Mouse (Mus musculus) spleen, adult 2 months (tissue): ENCODE measurements around the gene 1700025F22Rik. TPM values are rescaled to one million over a fixed set of nuclear protein-coding genes. Genes with fewer than 3 reads are reported as not detected.
"Not testable (repeated sequence)": the region's sequence is repeated elsewhere in the genome, so short reads cannot be mapped to it uniquely, and the experiment has no call there.

ENCODE experiments used
- DNase-seq, 2 experiments: peaks; one replicate each; pipeline versions ENCODE4 v3.0.0 to v3.0.0-alpha.2; 2012 to 2021; ENCODE audit warnings: low spot score in 2 of 2, low read depth in 1 of 2
- H3K27ac ChIP-seq: fragments of 200-500 bp; 2 replicates; pipeline ENCODE4 v1.5.1; 2012; ENCODE audit warnings: low read length, inconsistent platforms; ENCODE audit not compliant: insufficient read depth
- H3K27me3 ChIP-seq: fragments of 200-500 bp; 2 replicates; pipeline ENCODE4 v1.6.1; 2012; ENCODE audit warnings: mild to moderate bottlenecking, moderate library complexity, low read length, inconsistent platforms; ENCODE audit not compliant: control insufficient read depth, insufficient read depth
- H3K36me3 ChIP-seq: fragments of 200-500 bp; 2 replicates; pipeline ENCODE4 v1.6.1; 2012; ENCODE audit warnings: mild to moderate bottlenecking, low read length, inconsistent platforms; ENCODE audit not compliant: control insufficient read depth, insufficient read depth
- H3K4me1 ChIP-seq: fragments of 200-500 bp; 2 replicates; pipeline ENCODE4 v1.6.1; 2011; ENCODE audit warnings: inconsistent platforms; ENCODE audit not compliant: control insufficient read depth, insufficient read depth, insufficient read length
- H3K4me3 ChIP-seq: fragments of 200-500 bp; 2 replicates; pipeline ENCODE4 v1.5.1; 2011; ENCODE audit warnings: mild to moderate bottlenecking, inconsistent platforms; ENCODE audit not compliant: insufficient read depth, insufficient read length; ENCODE audit errors: extremely low read depth
- CTCF ChIP-seq: fragments of 200-500 bp; IDR thresholded peaks from 2 replicates; pipeline ENCODE4 v1.5.1; 2011; ENCODE audit warnings: mild to moderate bottlenecking, inconsistent platforms; ENCODE audit not compliant: insufficient read depth, insufficient read length, insufficient replicate concordance; ENCODE audit errors: extremely low read depth
- POLR2A ChIP-seq: fragments of 200-500 bp; IDR thresholded peaks from 2 replicates; pipeline ENCODE4 v1.6.1; 2011; ENCODE audit warnings: low read depth, low read length, inconsistent platforms
- WGBS: fragments of 180-500 bp; shearing (Covaris S2); methylation state at CpG from one replicate; pipeline ENCODE4 v1.1.7; 2018; 5-methylcytosine and 5-hydroxymethylcytosine counted together
- polyA plus RNA-seq: library from polyadenylated mRNA; depleted of rRNA; stranded (reverse); fragments of >200 nt; gene quantifications from 2 replicates; pipeline ENCODE4 v1.2.3, GENCODE M21; 2012; rRNA removed

1700025F22Rik gene
- polyA plus RNA-seq, 1 experiment: not detected

- WGBS: 44% methylated on average over 3 of the region's 3 CpGs
- no peak for DNase-seq
Measured at GRCm38 (mm10) chr19:11098401-11098800, 66.7 kb downstream of the 1700025F22Rik start.

GRCm38 (mm10) chr19:11092131-11092530 lies 73.0 kb downstream of the 1700025F22Rik start:
- not testable (repeated sequence) for H3K4me1 ChIP-seq, H3K27me3 ChIP-seq, H3K27ac ChIP-seq, H3K36me3 ChIP-seq
- WGBS: 5% methylated on average over 50 of the region's 50 CpGs
- peak in 1 of 2 experiments; percentile 3 for DNase-seq
- peak overlapping the region; percentile 62 for H3K4me3 ChIP-seq

More at GRCm38 (mm10) chr19:11098401-11098800, 66.7 kb downstream of the 1700025F22Rik start:
- no peak overlapping the region for H3K4me3 ChIP-seq
- H3K27me3 ChIP-seq: no peaks in the 10 kb centered on the region
- no peak overlapping the region for H3K27ac ChIP-seq
- no peaks in the 10 kb centered on the region for H3K4me1 ChIP-seq
- no peaks in the 10 kb centered on the region for H3K36me3 ChIP-seq
- TF ChIP-seq CTCF: no peak
- no peak for TF ChIP-seq POLR2A

Other genes with a start within 250 kb of the 1700025F22Rik start
- gene Zp1, start 244.7 kb downstream of the 1700025F22Rik start, polyA plus RNA-seq: 0.04 TPM in 2 replicates
- 0.54 and 0.82 TPM in 2 replicates for gene Ptgdr2, start 228.2 kb downstream of the 1700025F22Rik start, polyA plus RNA-seq
- 4.3 and 5.8 TPM in 2 replicates for gene Ccdc86, start 216.1 kb downstream of the 1700025F22Rik start, polyA plus RNA-seq
- not detected in 2 replicates for gene Ms4a10, start 190.7 kb downstream of the 1700025F22Rik start, polyA plus RNA-seq
- gene Ms4a15, start 172.1 kb downstream of the 1700025F22Rik start, polyA plus RNA-seq: 0.06 and 0.35 TPM in 2 replicates
- gene Ms4a18, start 147.3 kb downstream of the 1700025F22Rik start, polyA plus RNA-seq: not detected in 2 replicates
- gene Ms4a8a, start 84.2 kb downstream of the 1700025F22Rik start, polyA plus RNA-seq: 2.1 and 2.6 TPM in 2 replicates
- gene 1700017D01Rik, start 34.4 kb downstream of the 1700025F22Rik start, polyA plus RNA-seq: not detected in 2 replicates
- gene Ms4a13, start 31.4 kb upstream of the 1700025F22Rik start, polyA plus RNA-seq: not detected in 2 replicates
- gene Ms4a12, start 67.1 kb upstream of the 1700025F22Rik start, polyA plus RNA-seq: not detected in 2 replicates
- 28.9 and 38.4 TPM in 2 replicates for gene Ms4a1, start 100.9 kb upstream of the 1700025F22Rik start, polyA plus RNA-seq
- gene Ms4a5, start 118.6 kb upstream of the 1700025F22Rik start, polyA plus RNA-seq: not detected in 2 replicates
- 0.15 and 0.48 TPM in 2 replicates for gene Ms4a14, start 149.1 kb upstream of the 1700025F22Rik start, polyA plus RNA-seq
- 2.1 and 7.5 TPM in 2 replicates for gene Ms4a7, start 170.8 kb upstream of the 1700025F22Rik start, polyA plus RNA-seq
- gene Ms4a4a, start 210.2 kb upstream of the 1700025F22Rik start, polyA plus RNA-seq: 0.45 and 0.83 TPM in 2 replicates
- 8.5 and 9.4 TPM in 2 replicates for gene Ms4a4c, start 239.4 kb upstream of the 1700025F22Rik start, polyA plus RNA-seq